Mouse (Mus musculus) CH12.LX (cell line): ENCODE results near the gene Ptbp3. TPM values are rescaled to one million over a fixed set of nuclear protein-coding genes. Genes with fewer than 3 reads are reported as not detected.

Source experiments
- DNase-seq: peaks from one replicate; pipeline ENCODE4 v3.0.0-alpha.2; 2013; ENCODE audit errors: extremely low read depth
- H3K27ac ChIP-seq: 2 replicates; pipeline ENCODE4 v1.5.1; 2012; ENCODE audit warnings: low read depth, mild to moderate bottlenecking, control low read depth, moderate library complexity; ENCODE audit not compliant: insufficient read depth
- H3K27me3 ChIP-seq: replicated peaks from 2 replicates; pipeline ENCODE3; 2012; ENCODE audit warnings: inconsistent platforms
- H3K36me3 ChIP-seq, 2 experiments: replicated peaks in 1 of 2; 2 replicates each; pipeline versions ENCODE3 to v1.6.1; 2012; ENCODE audit warnings: inconsistent platforms in 1 of 2, low read length in 1 of 2, mild to moderate bottlenecking in 1 of 2, mixed read lengths in 1 of 2, moderate library complexity in 1 of 2; ENCODE audit not compliant: control insufficient read depth in 1 of 2, insufficient read depth in 1 of 2
- H3K4me1 ChIP-seq, 2 experiments: 2 replicates each; pipeline ENCODE4 v1.6.1; 2012; ENCODE audit warnings: inconsistent platforms in 1 of 2, moderate library complexity in 1 of 2; ENCODE audit not compliant: insufficient read depth in 2 of 2, control insufficient read depth in 1 of 2
- H3K4me2 ChIP-seq: 2 replicates; pipeline ENCODE4 v1.6.1; 2012; ENCODE audit warnings: low read depth, mild to moderate bottlenecking, control low read depth; ENCODE audit not compliant: poor library complexity, insufficient read depth, severe bottlenecking
- H3K4me3 ChIP-seq, 3 experiments: fragments of 150-350 bp in 1 of 3; sonication (generic) in 1 of 3; replicated peaks in 1 of 3; 2 replicates each; pipeline versions ENCODE3 to v1.5.1; 2011 to 2012; ENCODE audit warnings: low read depth in 2 of 3, low read length in 2 of 3, mild to moderate bottlenecking in 2 of 3, moderate library complexity in 2 of 3, control low read depth in 1 of 3, improper control_type of control experiment in 1 of 3, inconsistent platforms in 1 of 3, mixed read lengths in 1 of 3; ENCODE audit not compliant: poor library complexity in 1 of 3
- H3K79me2 ChIP-seq: replicated peaks from 2 replicates; pipeline ENCODE4 v1.6.1; 2012; ENCODE audit warnings: mild to moderate bottlenecking, moderate library complexity; ENCODE audit not compliant: control insufficient read depth, poor library complexity, insufficient read depth, severe bottlenecking; ENCODE audit errors: extremely low read depth
- H3K9ac ChIP-seq: 2 replicates; pipeline ENCODE4 v1.6.1; 2012; ENCODE audit warnings: low read depth, mild to moderate bottlenecking, control low read depth, moderate library complexity; ENCODE audit not compliant: insufficient read depth
- H3K9me3 ChIP-seq: replicated peaks from 2 replicates; pipeline ENCODE3; 2012; ENCODE audit warnings: low read length, inconsistent platforms, mixed read lengths
- CTCF ChIP-seq, 2 experiments: IDR thresholded peaks in 1 of 2; conservative IDR thresholded peaks in 1 of 2; 2 replicates each; pipeline ENCODE4 v1.5.1; 2011 to 2012; ENCODE audit warnings: low read depth in 2 of 2, low read length in 2 of 2, improper control_type of control experiment in 1 of 2, inconsistent platforms in 1 of 2, mild to moderate bottlenecking in 1 of 2, moderate library complexity in 1 of 2
- E2F4 ChIP-seq: IDR thresholded peaks from 2 replicates; pipeline ENCODE4 v1.6.1; 2011; ENCODE audit warnings: low read depth, low read length, improper control_type of control experiment; ENCODE audit not compliant: insufficient replicate concordance
- MAFK ChIP-seq: IDR thresholded peaks from 2 replicates; pipeline ENCODE4 v1.6.1; 2011; ENCODE audit warnings: low read length, improper control_type of control experiment; ENCODE audit not compliant: insufficient replicate concordance
- RAD21 ChIP-seq: IDR thresholded peaks from 2 replicates; pipeline ENCODE4 v1.6.1; 2011; ENCODE audit warnings: low read depth, mild to moderate bottlenecking, low read length, improper control_type of control experiment, moderate library complexity
- SMC3 ChIP-seq: IDR thresholded peaks from 2 replicates; pipeline ENCODE4 v1.6.1; 2011; ENCODE audit warnings: low read depth, low read length, improper control_type of control experiment
- USF1 ChIP-seq: IDR thresholded peaks from 2 replicates; pipeline ENCODE4 v1.6.1; 2014; ENCODE audit warnings: low read depth, mild to moderate bottlenecking, inconsistent platforms, low read length, improper control_type of control experiment
- USF2 ChIP-seq: conservative IDR thresholded peaks from 2 replicates; pipeline ENCODE4 v1.6.1; 2011; ENCODE audit warnings: low read depth, low read length, improper control_type of control experiment
- ZC3H11A ChIP-seq: IDR thresholded peaks from 2 replicates; pipeline ENCODE4 v1.6.1; 2012; ENCODE audit warnings: low read depth, mild to moderate bottlenecking, inconsistent platforms, low read length, improper control_type of control experiment
- dilution Hi-C: fragments of 300-500 bp; cut with MboI; formaldehyde crosslinking; loops from 2 replicates; pipeline ENCODE4 v1.14.3; 2020; ENCODE audit warnings: low sequenced_read_pairs; ENCODE audit not compliant: extremely low pct_unique_long_range_greater_than_20kb, extremely low pct_ligation_motif_present
- in situ Hi-C: fragments of 300-500 bp; cut with MboI; formaldehyde crosslinking; loops from 3 replicates; pipeline ENCODE4 v1.14.3; 2019; ENCODE audit warnings: low sequenced_read_pairs, low pct_ligation_motif_present, low pct_unique_long_range_greater_than_20kb, mixed read lengths
- polyA plus RNA-seq: library from polyadenylated mRNA; unstranded; fragments of >175 nt; gene quantifications from 2 replicates; pipeline ENCODE4 v1.2.1, GENCODE M21; 2012; ENCODE audit warnings: low read depth; ENCODE audit not compliant: insufficient read length
- total RNA-seq, 2 experiments: library from RNA; depleted of rRNA; stranded (reverse); fragments of 300-350 nt in 1 of 2; fragments of >200 nt in 1 of 2; gene quantifications; 2 replicates each; pipeline ENCODE4 v1.2.3; 2012 to 2014

Gene Ptbp3
- total and polyA plus RNA-seq, 3 experiments: 45.2 to 81.4 (median 48.1) TPM

GRCm38 (mm10) chr4:59544654-59545053 is 4.5 kb downstream of the Ptbp3 start:
- Histone ChIP-seq H3K27ac (no peak overlapping the region), H3K9ac (no peak overlapping the region), H3K27me3 (no peaks in the 10 kb centered on the region), H3K9me3 (no peaks in the 10 kb centered on the region), H3K4me3 (no peak overlapping the region), H3K4me1 (peaks cover 0 to 26% of the 10 kb centered on the region in 2 experiments; a peak in 2 of 4 replicates), H3K36me3 (no peaks in the 10 kb centered on the region), H3K4me2 (no peak overlapping the region), H3K79me2 (peaks cover 54% of the 10 kb centered on the region)
- in situ Hi-C loops: no loop called here
- dilution Hi-C loops: no loop called here
- TF ChIP-seq RAD21 (no peak), USF2 (no peak)
- no peak for DNase-seq

- dilution Hi-C loops: no loop called here
- Histone ChIP-seq H3K27me3 (no peaks in the 10 kb centered on the region), H3K9ac (no peak overlapping the region), H3K27ac (no peak overlapping the region), H3K4me3 (no peak overlapping the region), H3K36me3 (peaks cover 0 to 3% of the 10 kb centered on the region in 2 experiments), H3K79me2 (peaks cover 52% of the 10 kb centered on the region), H3K9me3 (no peaks in the 10 kb centered on the region), H3K4me1 (peaks cover 0 to 26% of the 10 kb centered on the region in 2 experiments; a peak in 2 of 4 replicates), H3K4me2 (no peak overlapping the region)
- in situ Hi-C loops: no loop called here
- no peak for DNase-seq
- TF ChIP-seq ZC3H11A (no peak), SMC3 (peak; percentile 45), RAD21 (peak; percentile 14), CTCF (conservative IDR thresholded peaks at IDR 0.05 in 1 of 2, IDR thresholded peaks at IDR 0.05 in 1 of 2; ENCODE audit: low read depth in 2 of 2, low read length in 2 of 2) (peak in 1 of 2 experiments; percentile 48; a peak in 2 of 4 replicates)
Observed at GRCm38 (mm10) chr4:59543006-59543405, 6.2 kb downstream of the Ptbp3 start.

GRCm38 (mm10) chr4:59536281-59536680 is 12.9 kb downstream of the Ptbp3 start:
- Histone ChIP-seq H3K4me2 (no peak overlapping the region), H3K36me3 (peaks cover 0 to 6% of the 10 kb centered on the region in 2 experiments), H3K79me2 (peaks cover 19% of the 10 kb centered on the region), H3K9me3 (no peaks in the 10 kb centered on the region)
- DNase-seq: no peak
- no peak for TF ChIP-seq USF1
- TF ChIP-seq ZC3H11A: no peak
- no peak for TF ChIP-seq E2F4
- TF ChIP-seq MAFK: no peak
- TF ChIP-seq, all 38 proteins: peak for 0
- H3K27me3 ChIP-seq: no peaks in the 10 kb centered on the region
- no peak overlapping the region for H3K4me3 ChIP-seq
- peaks cover 0 to 14% of the 10 kb centered on the region in 2 experiments; a peak in 2 of 4 replicates for H3K4me1 ChIP-seq
- in situ Hi-C loops: no loop called here
- H3K27ac ChIP-seq: no peak overlapping the region
- dilution Hi-C loops: no loop called here
- H3K9ac ChIP-seq: no peak overlapping the region
